Comparison of ENCODE assay signal across 8 mouse cellular contexts in genomic region chr7:127253821-127254769, GRCm38 (mm10). TPM values are rescaled to one million over a fixed set of nuclear protein-coding genes. Genes with fewer than 3 reads are reported as not detected.
DNase-seq lines count a peak whose midpoint lies in the region; ATAC-seq and TF ChIP-seq lines count a peak whose summit lies in the region.

No protein-coding gene starts in this region.

- H3K4me2 ChIP-seq in embryonic facial prominence, embryonic 15.5 days (replicated peaks) = peak overlapping the region; percentile 95
- peak overlapping the region; percentile 89 for H3K4me2 ChIP-seq in limb, embryonic 14.5 days (replicated peaks; ENCODE audit: low read depth, low read length, severe bottlenecking)
- peak overlapping the region; percentile 88 for H3K4me2 ChIP-seq in midbrain, embryonic 16.5 days (ENCODE audit: low read length)

- H3K4me1 ChIP-seq in bone marrow macrophage, adult 2 months (ENCODE audit: control insufficient read depth, insufficient read depth, low read length) = peaks cover 16% of the 10 kb centered on the region; the same call in 1 of the 2 replicates
- peaks cover 20% of the 10 kb centered on the region for H3K4me1 ChIP-seq in embryonic facial prominence, embryonic 15.5 days
- H3K4me1 ChIP-seq in limb, embryonic 14.5 days (ENCODE audit: control insufficient read depth, insufficient read depth, low read length) = peaks cover 7% of the 10 kb centered on the region; the same call in 1 of the 2 replicates
- peaks cover 15% of the 10 kb centered on the region for H3K4me1 ChIP-seq in midbrain, embryonic 16.5 days (ENCODE audit: control insufficient read depth, insufficient read depth, low read length)
- H3K4me1 ChIP-seq in spleen, adult 2 months (ENCODE audit: control insufficient read depth, insufficient read depth, insufficient read length) = peaks cover 5% of the 10 kb centered on the region

- no peaks in the 10 kb centered on the region for H3K9me3 ChIP-seq in embryonic facial prominence, embryonic 15.5 days (replicated peaks)
- no peaks in the 10 kb centered on the region for H3K9me3 ChIP-seq in limb, embryonic 14.5 days (ENCODE audit: control insufficient read depth, low read length)
- H3K9me3 ChIP-seq in midbrain, embryonic 16.5 days (replicated peaks; ENCODE audit: control insufficient read depth, low read length, poor library complexity, severe bottlenecking) = no peaks in the 10 kb centered on the region

- ATAC-seq in embryonic facial prominence, embryonic 15.5 days (ENCODE audit: insufficient number of reproducible peaks, low FRiP score, low TSS enrichment, low read depth) = peak; percentile 92
- peak; percentile 93 for ATAC-seq in limb, embryonic 14.5 days (ENCODE audit: low FRiP score, low read depth)
- peak; percentile 97 for ATAC-seq in midbrain, embryonic 16.5 days

- no peak for TF ChIP-seq CTCF in bone marrow macrophage, adult 2 months (IDR thresholded peaks at IDR 0.05; ENCODE audit: low read depth, low read length)
- no peak for TF ChIP-seq CTCF in spleen, adult 2 months (IDR thresholded peaks at IDR 0.05; ENCODE audit: extremely low read depth, insufficient read depth, insufficient read length, insufficient replicate concordance)

- TF ChIP-seq POLR2A in bone marrow macrophage, adult 2 months (IDR thresholded peaks at IDR 0.05; ENCODE audit: borderline replicate concordance, low read depth, low read length) = no peak
- 0 out of 2 replicates have a peak, but pooled peaks have one; percentile 33 for TF ChIP-seq POLR2A in limb, embryonic 14.5 days (IDR thresholded peaks at IDR 0.05; ENCODE audit: borderline replicate concordance, extremely low read depth, insufficient read depth, insufficient read length)
- TF ChIP-seq POLR2A in spleen, adult 2 months (IDR thresholded peaks at IDR 0.05; ENCODE audit: low read depth, low read length) = peak; percentile 18

- WGBS in embryonic facial prominence, embryonic 15.5 days = under 1% methylated on average over 136 of the region's 136 CpGs
- under 1% methylated on average over 116 of the region's 136 CpGs for WGBS in limb, embryonic 14.5 days
- WGBS in midbrain, embryonic 16.5 days = under 1% methylated on average over 127 of the region's 136 CpGs
- under 1% methylated on average over 136 of the region's 136 CpGs for WGBS in spleen, adult 2 months

- H3K36me3 ChIP-seq in embryonic facial prominence, embryonic 15.5 days = peaks cover 25% of the 10 kb centered on the region; the same call in 1 of the 2 replicates
- H3K36me3 ChIP-seq in limb, embryonic 14.5 days (ENCODE audit: control insufficient read depth, insufficient read depth, low read length) = peaks cover 35% of the 10 kb centered on the region
- H3K36me3 ChIP-seq in midbrain, embryonic 16.5 days (ENCODE audit: control insufficient read depth, insufficient read depth, low read length) = no peaks in the 10 kb centered on the region
- no peaks in the 10 kb centered on the region for H3K36me3 ChIP-seq in spleen, adult 2 months (ENCODE audit: control insufficient read depth, insufficient read depth, low read length)

- H3K27me3 ChIP-seq in embryonic facial prominence, embryonic 15.5 days = no peaks in the 10 kb centered on the region
- no peaks in the 10 kb centered on the region for H3K27me3 ChIP-seq in limb, embryonic 14.5 days (ENCODE audit: control insufficient read depth, insufficient read depth, low read length)
- no peaks in the 10 kb centered on the region for H3K27me3 ChIP-seq in midbrain, embryonic 16.5 days (ENCODE audit: control insufficient read depth, insufficient read depth, low read depth, low read length)
- no peaks in the 10 kb centered on the region for H3K27me3 ChIP-seq in spleen, adult 2 months (ENCODE audit: control insufficient read depth, insufficient read depth, low read length)

- peak overlapping the region; percentile 68 for H3K9ac ChIP-seq in embryonic facial prominence, embryonic 15.5 days
- peak overlapping the region; percentile 75 for H3K9ac ChIP-seq in limb, embryonic 14.5 days (ENCODE audit: low read depth, low read length, severe bottlenecking)
- peak overlapping the region; percentile 79 for H3K9ac ChIP-seq in midbrain, embryonic 16.5 days (ENCODE audit: low read depth, low read length)

- peak; percentile 99 for DNase-seq in A20 (ENCODE audit: low read depth, low spot score)
- DNase-seq in heart, adult 9 months (ENCODE audit: low spot score in 2 of 2) = peak; percentile 93 to 94
- peak; percentile 94 for DNase-seq in kidney, adult 9 months
- peak; percentile 96 for DNase-seq in limb, embryonic 14.5 days (ENCODE audit: low spot score)
- peak; percentile 93 to 94 for DNase-seq in spleen, adult 2 months (ENCODE audit: low read depth in 1 of 2, low spot score in 2 of 2)

- H3K27ac ChIP-seq in bone marrow macrophage, adult 2 months (ENCODE audit: insufficient read depth, low read depth, low read length) = peak overlapping the region; percentile 59
- peak overlapping the region; percentile 91 for H3K27ac ChIP-seq in embryonic facial prominence, embryonic 15.5 days (replicated peaks)
- H3K27ac ChIP-seq in limb, embryonic 14.5 days (replicated peaks; ENCODE audit: low read depth, low read length) = peak overlapping the region; percentile 75
- peak overlapping the region; percentile 95 for H3K27ac ChIP-seq in midbrain, embryonic 16.5 days (ENCODE audit: low read length)
- H3K27ac ChIP-seq in spleen, adult 2 months (ENCODE audit: insufficient read depth, low read length) = peak overlapping the region; percentile 90

- H3K4me3 ChIP-seq in bone marrow macrophage, adult 2 months (ENCODE audit: insufficient read depth, low read length) = peak overlapping the region; percentile 68
- H3K4me3 ChIP-seq in embryonic facial prominence, embryonic 15.5 days (replicated peaks) = peak overlapping the region; percentile 62
- H3K4me3 ChIP-seq in limb, embryonic 14.5 days (replicated peaks; ENCODE audit: low read length) = peak overlapping the region; percentile 63
- H3K4me3 ChIP-seq in midbrain, embryonic 16.5 days (ENCODE audit: low read depth, low read length) = peak overlapping the region; percentile 64
- H3K4me3 ChIP-seq in spleen, adult 2 months (ENCODE audit: extremely low read depth, insufficient read depth, insufficient read length) = peak overlapping the region; percentile 86

RNA-seq across cellular contexts. Expression of gene Dctpp1, which starts 6.4 kb away (rescaled TPM):
- 25.6 and 27.3 TPM in 2 replicates for polyA plus RNA-seq in bone marrow macrophage, adult 2 months (2012; ENCODE audit: insufficient read depth, insufficient read length, missing spikeins)
- polyA plus RNA-seq in embryonic facial prominence, embryonic 15.5 days (2015; fragmentation: Nextera tagmentation; extraction: Ambion mirVana) = 141 and 142 TPM in 2 replicates
- polyA plus RNA-seq in limb, embryonic 14.5 days (2012; rRNA removed) = 100 and 120 TPM in 2 replicates
- polyA plus RNA-seq in limb, embryonic 14.5 days (2014; fragmentation: Nextera tagmentation; extraction: Ambion mirVana) = 169 and 177 TPM in 2 replicates
- 112 and 120 TPM in 2 replicates for polyA plus RNA-seq in midbrain, embryonic 16.5 days (2015; fragmentation: Nextera tagmentation; extraction: Ambion mirVana)
- polyA plus RNA-seq in spleen, adult 2 months (2012; rRNA removed) = 30.8 and 37.5 TPM in 2 replicates

RNA-seq across cellular contexts. Expression of gene Zfp771, which starts 10.0 kb away (rescaled TPM):
- polyA plus RNA-seq in bone marrow macrophage, adult 2 months (2012; ENCODE audit: insufficient read depth, insufficient read length, missing spikeins) = 10.9 and 12.4 TPM in 2 replicates
- 73.7 and 77.5 TPM in 2 replicates for polyA plus RNA-seq in embryonic facial prominence, embryonic 15.5 days (2015; fragmentation: Nextera tagmentation; extraction: Ambion mirVana)
- polyA plus RNA-seq in limb, embryonic 14.5 days (2012; rRNA removed) = 115 and 161 TPM in 2 replicates
- 66.2 and 71.2 TPM in 2 replicates for polyA plus RNA-seq in limb, embryonic 14.5 days (2014; fragmentation: Nextera tagmentation; extraction: Ambion mirVana)
- 64.5 and 70.4 TPM in 2 replicates for polyA plus RNA-seq in midbrain, embryonic 16.5 days (2015; fragmentation: Nextera tagmentation; extraction: Ambion mirVana)
- 35.6 and 68.3 TPM in 2 replicates for polyA plus RNA-seq in spleen, adult 2 months (2012; rRNA removed)

RNA-seq across cellular contexts. Expression of gene Sephs2, which starts 19.8 kb away (rescaled TPM):
- 72.2 and 77.0 TPM in 2 replicates for polyA plus RNA-seq in bone marrow macrophage, adult 2 months (2012; ENCODE audit: insufficient read depth, insufficient read length, missing spikeins)
- polyA plus RNA-seq in embryonic facial prominence, embryonic 15.5 days (2015; fragmentation: Nextera tagmentation; extraction: Ambion mirVana) = 53.7 and 58.5 TPM in 2 replicates
- 22.2 and 24.3 TPM in 2 replicates for polyA plus RNA-seq in limb, embryonic 14.5 days (2012; rRNA removed)
- 74.7 and 79.3 TPM in 2 replicates for polyA plus RNA-seq in limb, embryonic 14.5 days (2014; fragmentation: Nextera tagmentation; extraction: Ambion mirVana)
- polyA plus RNA-seq in midbrain, embryonic 16.5 days (2015; fragmentation: Nextera tagmentation; extraction: Ambion mirVana) = 59.4 and 59.7 TPM in 2 replicates
- polyA plus RNA-seq in spleen, adult 2 months (2012; rRNA removed) = 12.9 and 16.0 TPM in 2 replicates

RNA-seq across cellular contexts. Expression of gene Sept1, which starts 21.2 kb away (rescaled TPM):
- polyA plus RNA-seq in bone marrow macrophage, adult 2 months (2012; ENCODE audit: insufficient read depth, insufficient read length, missing spikeins) = 2.9 and 5.8 TPM in 2 replicates
- 22.4 and 23.9 TPM in 2 replicates for polyA plus RNA-seq in embryonic facial prominence, embryonic 15.5 days (2015; fragmentation: Nextera tagmentation; extraction: Ambion mirVana)
- 14.9 and 22.2 TPM in 2 replicates for polyA plus RNA-seq in limb, embryonic 14.5 days (2012; rRNA removed)
- polyA plus RNA-seq in limb, embryonic 14.5 days (2014; fragmentation: Nextera tagmentation; extraction: Ambion mirVana) = 15.3 and 18.6 TPM in 2 replicates
- 14.3 and 15.5 TPM in 2 replicates for polyA plus RNA-seq in midbrain, embryonic 16.5 days (2015; fragmentation: Nextera tagmentation; extraction: Ambion mirVana)
- 280 and 335 TPM in 2 replicates for polyA plus RNA-seq in spleen, adult 2 months (2012; rRNA removed)

RNA-seq across cellular contexts. Expression of gene Zfp553, which starts 21.2 kb away (rescaled TPM):
- polyA plus RNA-seq in bone marrow macrophage, adult 2 months (2012; ENCODE audit: insufficient read depth, insufficient read length, missing spikeins) = 6.5 and 6.8 TPM in 2 replicates
- polyA plus RNA-seq in embryonic facial prominence, embryonic 15.5 days (2015; fragmentation: Nextera tagmentation; extraction: Ambion mirVana) = 41.3 and 42.5 TPM in 2 replicates
- 22.5 and 24.9 TPM in 2 replicates for polyA plus RNA-seq in limb, embryonic 14.5 days (2012; rRNA removed)
- 19.4 and 20.1 TPM in 2 replicates for polyA plus RNA-seq in limb, embryonic 14.5 days (2014; fragmentation: Nextera tagmentation; extraction: Ambion mirVana)
- 48.7 and 54.9 TPM in 2 replicates for polyA plus RNA-seq in midbrain, embryonic 16.5 days (2015; fragmentation: Nextera tagmentation; extraction: Ambion mirVana)
- polyA plus RNA-seq in spleen, adult 2 months (2012; rRNA removed) = 9.2 and 12.9 TPM in 2 replicates

Comparison
In these comparisons a context has a peak if more than half of its experiments do, and no peak if none do; other contexts are left out.
1. Peak in every context shown above with its lines: DNase-seq, ATAC-seq, H3K4me3 ChIP-seq and H3K27ac ChIP-seq.